Comparison of ENCODE assay signal across 11 mouse cellular contexts in the genomic region with DNA sequence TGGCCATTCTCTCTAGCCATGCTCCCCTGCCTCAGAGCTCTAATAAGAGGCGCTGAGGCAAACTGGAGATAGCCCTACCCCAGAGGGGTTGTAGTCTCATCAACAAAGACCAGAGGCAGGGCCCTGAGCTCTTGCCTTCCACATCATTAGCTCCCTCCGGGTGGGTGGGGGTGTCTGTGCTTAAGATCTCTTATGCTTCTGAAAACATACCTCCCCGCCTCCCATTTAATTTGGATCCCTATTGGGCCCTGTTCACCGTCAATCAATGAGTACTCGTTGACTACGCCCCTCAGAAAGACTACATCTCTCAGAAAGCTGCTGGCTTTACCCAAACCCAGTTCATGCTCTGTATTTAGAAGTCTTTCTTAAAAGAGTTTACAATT. TPM values are rescaled to one million over a fixed set of nuclear protein-coding genes. Genes with fewer than 3 reads are reported as not detected.
DNase-seq lines count a peak whose midpoint lies in the region; ATAC-seq and TF ChIP-seq lines count a peak whose summit lies in the region.
"Had no signal": no experiment of that assay in that cellular context is flagged by ENCODE, and none has a peak within 500 bp of the region (broad histone marks: within the 10 kb centered on the region; RNA-seq: fewer than 3 reads in every experiment).

No protein-coding gene starts in this region.

- ATAC-seq in embryonic facial prominence, embryonic 13.5 days (ENCODE audit: insufficient number of reproducible peaks, insufficient read depth, low FRiP score, low TSS enrichment, low read depth): 0 out of 2 replicates have a peak, but pooled peaks have one; percentile 11
- ATAC-seq in intestine, embryonic 15.5 days: no peak
- ATAC-seq in midbrain, embryonic 16.5 days: no peak

- H3K4me2 ChIP-seq in embryonic facial prominence, embryonic 13.5 days: peak overlapping the region; percentile 12; the same call in 1 of the 2 replicates
- no peak overlapping the region for H3K4me2 ChIP-seq in intestine, embryonic 15.5 days (replicated peaks)
- peak overlapping the region; percentile 25 for H3K4me2 ChIP-seq in midbrain, embryonic 16.5 days (ENCODE audit: low read length)

- no peaks in the 10 kb centered on the region for H3K36me3 ChIP-seq in kidney, adult 2 months (ENCODE audit: control insufficient read depth, insufficient read depth, low read length)
- no peaks in the 10 kb centered on the region for H3K36me3 ChIP-seq in embryonic facial prominence, embryonic 13.5 days
- no peaks in the 10 kb centered on the region for H3K36me3 ChIP-seq in intestine, embryonic 15.5 days
- no peaks in the 10 kb centered on the region for H3K36me3 ChIP-seq in midbrain, embryonic 16.5 days (ENCODE audit: control insufficient read depth, insufficient read depth, low read length)
- H3K36me3 ChIP-seq: G1E had no signal

- H3K4me1 ChIP-seq in kidney, adult 2 months (ENCODE audit: control insufficient read depth, insufficient read depth, low read length): peaks cover 11% of the 10 kb centered on the region
- peaks cover 56% of the 10 kb centered on the region for H3K4me1 ChIP-seq in embryonic facial prominence, embryonic 13.5 days
- H3K4me1 ChIP-seq in intestine, embryonic 15.5 days (replicated peaks): peaks cover 46% of the 10 kb centered on the region
- H3K4me1 ChIP-seq in midbrain, embryonic 16.5 days (ENCODE audit: control insufficient read depth, insufficient read depth, low read length): peaks cover 19% of the 10 kb centered on the region

- H3K27ac ChIP-seq in kidney, adult 2 months (ENCODE audit: insufficient read depth, low read depth, low read length): peak overlapping the region; percentile 81
- no peak overlapping the region for H3K27ac ChIP-seq in embryonic facial prominence, embryonic 13.5 days
- 0 out of 2 replicates have a peak overlapping the region, but pooled peaks have one; percentile 24 for H3K27ac ChIP-seq in intestine, embryonic 15.5 days
- peak overlapping the region; percentile 50; the same call in 1 of the 2 replicates for H3K27ac ChIP-seq in midbrain, embryonic 16.5 days (ENCODE audit: low read length)
- H3K27ac ChIP-seq: liver, embryonic 14.5 days had no signal

- peak overlapping the region; percentile 20; the same call in 1 of the 2 replicates for H3K4me3 ChIP-seq in kidney, adult 2 months (ENCODE audit: insufficient read depth, low read depth, low read length)
- no peak overlapping the region for H3K4me3 ChIP-seq in embryonic facial prominence, embryonic 13.5 days
- H3K4me3 ChIP-seq in intestine, embryonic 15.5 days (replicated peaks): no peak overlapping the region
- H3K4me3 ChIP-seq in midbrain, embryonic 16.5 days (ENCODE audit: low read depth, low read length): no peak overlapping the region

- no peak for TF ChIP-seq CTCF in kidney, adult 2 months (conservative IDR thresholded peaks at IDR 0.05; ENCODE audit: insufficient read depth, insufficient read length, low read depth, low read length)

- no peaks in the 10 kb centered on the region for H3K9me3 ChIP-seq in embryonic facial prominence, embryonic 13.5 days
- no peaks in the 10 kb centered on the region for H3K9me3 ChIP-seq in intestine, embryonic 15.5 days
- no peaks in the 10 kb centered on the region for H3K9me3 ChIP-seq in midbrain, embryonic 16.5 days (replicated peaks; ENCODE audit: control insufficient read depth, low read length, poor library complexity, severe bottlenecking)
- H3K9me3 ChIP-seq: G1E had no signal

- TF ChIP-seq POLR2A in kidney, adult 2 months (IDR thresholded peaks at IDR 0.05; ENCODE audit: low read depth, low read length): no peak

- no peaks in the 10 kb centered on the region for H3K27me3 ChIP-seq in kidney, adult 2 months (replicated peaks; ENCODE audit: control insufficient read depth, insufficient read depth, low read length)
- H3K27me3 ChIP-seq in embryonic facial prominence, embryonic 13.5 days: no peaks in the 10 kb centered on the region
- no peaks in the 10 kb centered on the region for H3K27me3 ChIP-seq in intestine, embryonic 15.5 days (replicated peaks)
- H3K27me3 ChIP-seq in midbrain, embryonic 16.5 days (ENCODE audit: control insufficient read depth, insufficient read depth, low read depth, low read length): 0 out of 2 replicates have a peak, but pooled peaks cover 2% of the 10 kb centered on the region

- H3K9ac ChIP-seq in embryonic facial prominence, embryonic 13.5 days: 0 out of 2 replicates have a peak overlapping the region, but pooled peaks have one; percentile 27
- H3K9ac ChIP-seq in intestine, embryonic 15.5 days: no peak overlapping the region
- no peak overlapping the region for H3K9ac ChIP-seq in midbrain, embryonic 16.5 days (ENCODE audit: low read depth, low read length)
- H3K9ac ChIP-seq: liver, embryonic 14.5 days had no signal

- 71% methylated on average over 6 of the region's 6 CpGs for WGBS in kidney, adult 2 months
- WGBS in embryonic facial prominence, embryonic 13.5 days: 52% methylated on average over 6 of the region's 6 CpGs
- 50% methylated on average over 6 of the region's 6 CpGs for WGBS in intestine, embryonic 15.5 days
- 45% methylated on average over 6 of the region's 6 CpGs for WGBS in midbrain, embryonic 16.5 days

- peak; percentile 30 for DNase-seq in kidney, adult 2 months
- no peak for DNase-seq in kidney, postnatal 36 days
- no peak for DNase-seq in right cerebral cortex, adult 2 months (ENCODE audit: low spot score in 2 of 2)
- DNase-seq in right cerebral cortex, postnatal 4 days: no peak
- DNase-seq in right cerebral cortex, postnatal 14 days: no peak
- DNase-seq: spleen, adult 18-20 months had no signal

RNA-seq across cellular contexts. Expression of gene Prelp, which starts 3.1 kb away (rescaled TPM):
- polyA plus RNA-seq in kidney, adult 2 months (2012; rRNA removed): 35.0 and 38.2 TPM in 2 replicates
- polyA plus RNA-seq in embryonic facial prominence, embryonic 13.5 days (2015; fragmentation: Nextera tagmentation; extraction: Ambion mirVana): 3.3 and 5.0 TPM in 2 replicates
- 2.3 and 2.8 TPM in 2 replicates for polyA plus RNA-seq in intestine, embryonic 15.5 days (2015; fragmentation: Nextera tagmentation; extraction: Ambion mirVana)
- 8.1 and 9.1 TPM in 2 replicates for polyA plus RNA-seq in midbrain, embryonic 16.5 days (2015; fragmentation: Nextera tagmentation; extraction: Ambion mirVana)

RNA-seq across cellular contexts. Expression of gene Optc, which starts 10.3 kb away (rescaled TPM):
- polyA plus RNA-seq in kidney, adult 2 months (2012; rRNA removed): 0.48 and 1.5 TPM in 2 replicates
- polyA plus RNA-seq in embryonic facial prominence, embryonic 13.5 days (2015; fragmentation: Nextera tagmentation; extraction: Ambion mirVana): 0.81 and 1.0 TPM in 2 replicates
- polyA plus RNA-seq in intestine, embryonic 15.5 days (2015; fragmentation: Nextera tagmentation; extraction: Ambion mirVana): 1.2 TPM in 2 replicates
- polyA plus RNA-seq in midbrain, embryonic 16.5 days (2015; fragmentation: Nextera tagmentation; extraction: Ambion mirVana): 2.3 and 3.7 TPM in 2 replicates
- polyA plus RNA-seq: G1E had no signal
